Mouse (Mus musculus) forebrain, embryonic 11.5 days (tissue): ENCODE results near the gene Dnttip2. TPM values are rescaled to one million over a fixed set of nuclear protein-coding genes. Genes with fewer than 3 reads are reported as not detected.

Source experiments
- ATAC-seq: fragments of 200-750 bp; cut with Nextera tagmentation; replicated peaks from 2 replicates; pipeline ENCODE4 v1.8.0; 2017; ENCODE audit warnings: moderate TSS enrichment; ENCODE audit not compliant: low FRiP score
- DNase-seq: peaks from one replicate; pipeline ENCODE4 v3.0.0-alpha.2; 2017; ENCODE audit warnings: low spot score
- H3K27ac ChIP-seq: fragments of 300-500 bp; sonication (generic); 2 replicates; pipeline ENCODE4 v1.5.1; 2014; ENCODE audit warnings: low read depth, low read length
- H3K27me3 ChIP-seq: fragments of 300-500 bp; sonication (generic); 2 replicates; pipeline ENCODE4 v1.6.1; 2014; ENCODE audit warnings: mild to moderate bottlenecking, low read length, mixed read lengths; ENCODE audit not compliant: control insufficient read depth, insufficient read depth
- H3K36me3 ChIP-seq: fragments of 300-500 bp; sonication (generic); 2 replicates; pipeline ENCODE4 v1.6.1; 2014; ENCODE audit warnings: mild to moderate bottlenecking, low read length, moderate library complexity, mixed read lengths; ENCODE audit not compliant: control insufficient read depth, insufficient read depth
- H3K4me1 ChIP-seq: fragments of 300-500 bp; sonication (generic); replicated peaks from 2 replicates; pipeline ENCODE4 v1.6.1; 2014; ENCODE audit warnings: low read length, mixed read lengths; ENCODE audit not compliant: control insufficient read depth, insufficient read depth
- H3K4me2 ChIP-seq: fragments of 300-500 bp; sonication (generic); 2 replicates; pipeline ENCODE4 v1.6.1; 2014; ENCODE audit warnings: low read depth, mild to moderate bottlenecking, low read length, moderate library complexity, mixed read lengths; ENCODE audit not compliant: severe bottlenecking
- H3K4me3 ChIP-seq: fragments of 300-500 bp; sonication (generic); 2 replicates; pipeline ENCODE4 v1.5.1; 2014; ENCODE audit warnings: low read depth, low read length
- H3K9ac ChIP-seq: fragments of 300-500 bp; sonication (generic); 2 replicates; pipeline ENCODE4 v1.6.1; 2014; ENCODE audit warnings: low read length
- H3K9me3 ChIP-seq: fragments of 300-500 bp; sonication (generic); 2 replicates; pipeline ENCODE4 v1.6.1; 2016; ENCODE audit warnings: low read length, mixed read lengths; ENCODE audit not compliant: control insufficient read depth
- WGBS: fragments of 180-500 bp; shearing (Covaris S2); extraction: QIAGEN DNeasy Blood & Tissue Kit; methylation state at CpG from one replicate; pipeline ENCODE4 v1.1.7; 2014; 5-methylcytosine and 5-hydroxymethylcytosine counted together
- polyA plus RNA-seq: library from polyadenylated mRNA; unstranded; fragments of >200 nt; fragmentation: Nextera tagmentation; extraction: Ambion mirVana; gene quantifications from 2 replicates; pipeline ENCODE4 v1.2.1, GENCODE M21; 2014

Gene Dnttip2
- polyA plus RNA-seq, 1 experiment from 2014 or later = 92.3 TPM

- Histone ChIP-seq H3K36me3 (no peaks in the 10 kb centered on the region), H3K4me1 (no peaks in the 10 kb centered on the region; the same call in 1 of the 2 replicates), H3K4me2 (no peak overlapping the region), H3K27me3 (no peaks in the 10 kb centered on the region), H3K27ac (no peak overlapping the region), H3K9me3 (no peaks in the 10 kb centered on the region), H3K9ac (no peak overlapping the region), H3K4me3 (no peak overlapping the region)
- DNase-seq = peak; percentile 93
- 26% methylated on average over 2 of the region's 2 CpGs for WGBS
- ATAC-seq = 0 out of 2 replicates have a peak, but pooled peaks have one; percentile 19
Measured at GRCm38 (mm10) chr3:122312078-122312477, 37.9 kb downstream of the Dnttip2 start.

- DNase-seq (no peak), ATAC-seq (no peak)
- Histone ChIP-seq H3K4me1 (no peaks in the 10 kb centered on the region; the same call in 1 of the 2 replicates), H3K9ac (no peak overlapping the region), H3K9me3 (no peaks in the 10 kb centered on the region), H3K27me3 (no peaks in the 10 kb centered on the region), H3K4me3 (no peak overlapping the region), H3K4me2 (no peak overlapping the region), H3K27ac (no peak overlapping the region), H3K36me3 (no peaks in the 10 kb centered on the region)
- 83% methylated on average over 10 of the region's 10 CpGs for WGBS
Measured at GRCm38 (mm10) chr3:122312936-122313629, 38.9 kb downstream of the Dnttip2 start.

- no peak for ATAC-seq
Measured at GRCm38 (mm10) chr3:122313936-122314335, 39.7 kb downstream of the Dnttip2 start.

GRCm38 (mm10) chr3:122316621-122317020 lies 42.4 kb downstream of the Dnttip2 start:
- no peaks in the 10 kb centered on the region for H3K9me3 ChIP-seq
- no peak overlapping the region for H3K9ac ChIP-seq
- ATAC-seq = peak; percentile 21; the same call in 1 of the 2 replicates
- no peaks in the 10 kb centered on the region for H3K36me3 ChIP-seq
- H3K4me3 ChIP-seq = no peak overlapping the region
- no peaks in the 10 kb centered on the region; the same call in 1 of the 2 replicates for H3K4me1 ChIP-seq
- DNase-seq = no peak
- WGBS = 19% methylated on average over 11 of the region's 11 CpGs
- H3K4me2 ChIP-seq = no peak overlapping the region
- no peaks in the 10 kb centered on the region for H3K27me3 ChIP-seq
- H3K27ac ChIP-seq = no peak overlapping the region

More at GRCm38 (mm10) chr3:122313936-122314335, 39.7 kb downstream of the Dnttip2 start:
- 44% methylated on average over 7 of the region's 7 CpGs for WGBS
- H3K4me2 ChIP-seq = no peak overlapping the region
- DNase-seq = no peak
- no peaks in the 10 kb centered on the region for H3K9me3 ChIP-seq
- H3K27me3 ChIP-seq = no peaks in the 10 kb centered on the region
- no peak overlapping the region for H3K27ac ChIP-seq
- H3K4me1 ChIP-seq = no peaks in the 10 kb centered on the region; the same call in 1 of the 2 replicates
- H3K36me3 ChIP-seq = no peaks in the 10 kb centered on the region
- H3K4me3 ChIP-seq = no peak overlapping the region
- no peak overlapping the region for H3K9ac ChIP-seq

GRCm38 (mm10) chr3:122317339-122317738 lies 43.2 kb downstream of the Dnttip2 start:
- WGBS = 80% methylated on average over 6 of the region's 6 CpGs
- H3K4me3 ChIP-seq = no peak overlapping the region
- H3K4me1 ChIP-seq = no peaks in the 10 kb centered on the region; the same call in 1 of the 2 replicates
- no peaks in the 10 kb centered on the region for H3K27me3 ChIP-seq
- ATAC-seq (no peak), DNase-seq (no peak)
- no peak overlapping the region for H3K9ac ChIP-seq
- H3K4me2 ChIP-seq = no peak overlapping the region
- no peaks in the 10 kb centered on the region for H3K36me3 ChIP-seq
- no peaks in the 10 kb centered on the region for H3K9me3 ChIP-seq
- H3K27ac ChIP-seq = no peak overlapping the region

- no peak overlapping the region for H3K4me2 ChIP-seq
- no peaks in the 10 kb centered on the region for H3K27me3 ChIP-seq
- no peaks in the 10 kb centered on the region; the same call in 1 of the 2 replicates for H3K4me1 ChIP-seq
- 80% methylated on average over 9 of the region's 9 CpGs for WGBS
- H3K27ac ChIP-seq = no peak overlapping the region
- no peak overlapping the region for H3K4me3 ChIP-seq
- H3K9me3 ChIP-seq = no peaks in the 10 kb centered on the region
- ATAC-seq = no peak
- H3K36me3 ChIP-seq = no peaks in the 10 kb centered on the region
- DNase-seq = no peak
- no peak overlapping the region for H3K9ac ChIP-seq
Measured at GRCm38 (mm10) chr3:122322226-122322625, 48.0 kb downstream of the Dnttip2 start.

GRCm38 (mm10) chr3:122323841-122324240 lies 49.7 kb downstream of the Dnttip2 start:
- H3K36me3 ChIP-seq = no peaks in the 10 kb centered on the region
- 88% methylated on average over 6 of the region's 6 CpGs for WGBS

GRCm38 (mm10) chr3:122324528-122324927 lies 50.3 kb downstream of the Dnttip2 start:
- H3K9me3 ChIP-seq = no peaks in the 10 kb centered on the region
- H3K4me2 ChIP-seq = no peak overlapping the region
- WGBS = 86% methylated on average over 3 of the region's 3 CpGs
- H3K4me3 ChIP-seq = no peak overlapping the region
- ATAC-seq (no peak), DNase-seq (no peak)
- no peak overlapping the region for H3K9ac ChIP-seq
- H3K27me3 ChIP-seq = no peaks in the 10 kb centered on the region
- H3K4me1 ChIP-seq = no peaks in the 10 kb centered on the region
- H3K27ac ChIP-seq = no peak overlapping the region
- H3K36me3 ChIP-seq = no peaks in the 10 kb centered on the region

More at GRCm38 (mm10) chr3:122323841-122324240, 49.7 kb downstream of the Dnttip2 start:
- no peaks in the 10 kb centered on the region for H3K4me1 ChIP-seq
- H3K27me3 ChIP-seq = no peaks in the 10 kb centered on the region
- H3K9ac ChIP-seq = no peak overlapping the region
- DNase-seq = no peak
- no peak overlapping the region for H3K4me2 ChIP-seq
- ATAC-seq = no peak
- no peak overlapping the region for H3K27ac ChIP-seq
- no peak overlapping the region for H3K4me3 ChIP-seq
- H3K9me3 ChIP-seq = no peaks in the 10 kb centered on the region

GRCm38 (mm10) chr3:122330484-122330883 lies 56.3 kb downstream of the Dnttip2 start:
- DNase-seq (no peak), ATAC-seq (no peak)
- Histone ChIP-seq H3K9me3 (no peaks in the 10 kb centered on the region), H3K9ac (no peak overlapping the region), H3K4me1 (peaks cover 5% of the 10 kb centered on the region; the same call in 1 of the 2 replicates), H3K4me3 (no peak overlapping the region), H3K27ac (no peak overlapping the region), H3K27me3 (no peaks in the 10 kb centered on the region), H3K36me3 (no peaks in the 10 kb centered on the region), H3K4me2 (no peak overlapping the region)
- 85% methylated on average over 12 of the region's 12 CpGs for WGBS
